Mouse (Mus musculus): ENCODE data around the gene Clybl. TPM values are rescaled to one million over a fixed set of nuclear protein-coding genes. Genes with fewer than 3 reads are reported as not detected.
A peak's percentile ranks its signal among the peaks of the same experiment; 100 is the strongest.

Gene Clybl
- polyA plus RNA-seq, 1 experiment: 2.0 TPM

- Histone ChIP-seq H3K4me3 (ENCODE audit: control insufficient read depth, low read depth, low read length) (peak overlapping the region; percentile 40), H3K27ac (ENCODE audit: control insufficient read depth, insufficient read depth, low read depth, low read length) (0 out of 2 replicates have a peak overlapping the region, but pooled peaks have one; percentile 3), H3K4me1 (ENCODE audit: control insufficient read depth, insufficient read depth, low read length) (peaks cover 23% of the 10 kb centered on the region), H3K36me3 (ENCODE audit: control insufficient read depth, insufficient read depth, low read length) (no peaks in the 10 kb centered on the region), H3K27me3 (ENCODE audit: control insufficient read depth, insufficient read depth, low read length) (no peaks in the 10 kb centered on the region; the same call in 1 of the 2 replicates)
- TF ChIP-seq CTCF (IDR thresholded peaks at IDR 0.05; ENCODE audit: control insufficient read depth, insufficient read depth, insufficient replicate concordance, low read depth, low read length) (no peak), POLR2A (IDR thresholded peaks at IDR 0.05; ENCODE audit: control insufficient read depth, low read depth, low read length) (no peak)
Measured at GRCm38 (mm10) chr14:122228816-122229551, 47.5 kb downstream of the Clybl start.

GRCm38 (mm10) chr14:122229988-122230387, 48.5 kb downstream of the Clybl start:
- Histone ChIP-seq H3K27ac (ENCODE audit: control insufficient read depth, insufficient read depth, low read depth, low read length) (no peak overlapping the region), H3K4me1 (ENCODE audit: control insufficient read depth, insufficient read depth, low read length) (peaks cover 29% of the 10 kb centered on the region), H3K4me3 (ENCODE audit: control insufficient read depth, low read depth, low read length) (peak overlapping the region; percentile 44; the same call in 1 of the 2 replicates), H3K27me3 (ENCODE audit: control insufficient read depth, insufficient read depth, low read length) (no peaks in the 10 kb centered on the region; the same call in 1 of the 2 replicates), H3K36me3 (ENCODE audit: control insufficient read depth, insufficient read depth, low read length) (no peaks in the 10 kb centered on the region)
- TF ChIP-seq CTCF (IDR thresholded peaks at IDR 0.05; ENCODE audit: control insufficient read depth, insufficient read depth, insufficient replicate concordance, low read depth, low read length): no peak
- TF ChIP-seq POLR2A (IDR thresholded peaks at IDR 0.05; ENCODE audit: control insufficient read depth, low read depth, low read length): no peak

GRCm38 (mm10) chr14:122230621-122231025, 49.1 kb downstream of the Clybl start:
- Histone ChIP-seq H3K4me3 (ENCODE audit: control insufficient read depth, low read depth, low read length) (peak overlapping the region; percentile 44), H3K27me3 (ENCODE audit: control insufficient read depth, insufficient read depth, low read length) (no peaks in the 10 kb centered on the region; the same call in 1 of the 2 replicates), H3K27ac (ENCODE audit: control insufficient read depth, insufficient read depth, low read depth, low read length) (no peak overlapping the region), H3K4me1 (ENCODE audit: control insufficient read depth, insufficient read depth, low read length) (peaks cover 29% of the 10 kb centered on the region), H3K36me3 (ENCODE audit: control insufficient read depth, insufficient read depth, low read length) (no peaks in the 10 kb centered on the region)
- no peak; the same call in 1 of the 2 replicates for TF ChIP-seq POLR2A (IDR thresholded peaks at IDR 0.05; ENCODE audit: control insufficient read depth, low read depth, low read length)

- no peak overlapping the region for H3K27ac ChIP-seq (ENCODE audit: control insufficient read depth, insufficient read depth, low read depth, low read length)
- peaks cover 29% of the 10 kb centered on the region for H3K4me1 ChIP-seq (ENCODE audit: control insufficient read depth, insufficient read depth, low read length)
- peak overlapping the region; percentile 44 for H3K4me3 ChIP-seq (ENCODE audit: control insufficient read depth, low read depth, low read length)
- no peaks in the 10 kb centered on the region; the same call in 1 of the 2 replicates for H3K27me3 ChIP-seq (ENCODE audit: control insufficient read depth, insufficient read depth, low read length)
- TF ChIP-seq CTCF (IDR thresholded peaks at IDR 0.05; ENCODE audit: control insufficient read depth, insufficient read depth, insufficient replicate concordance, low read depth, low read length) (no peak), POLR2A (IDR thresholded peaks at IDR 0.05; ENCODE audit: control insufficient read depth, low read depth, low read length) (no peak)
- H3K36me3 ChIP-seq (ENCODE audit: control insufficient read depth, insufficient read depth, low read length): no peaks in the 10 kb centered on the region
Measured at GRCm38 (mm10) chr14:122231073-122231472, 49.6 kb downstream of the Clybl start.

GRCm38 (mm10) chr14:122233212-122233714, 51.8 kb downstream of the Clybl start:
- Histone ChIP-seq H3K27me3 (ENCODE audit: control insufficient read depth, insufficient read depth, low read length) (no peaks in the 10 kb centered on the region; the same call in 1 of the 2 replicates), H3K36me3 (ENCODE audit: control insufficient read depth, insufficient read depth, low read length) (no peaks in the 10 kb centered on the region), H3K27ac (ENCODE audit: control insufficient read depth, insufficient read depth, low read depth, low read length) (peak overlapping the region; percentile 99), H3K4me1 (ENCODE audit: control insufficient read depth, insufficient read depth, low read length) (peaks cover 24% of the 10 kb centered on the region), H3K4me3 (ENCODE audit: control insufficient read depth, low read depth, low read length) (peak overlapping the region; percentile 97)
- TF ChIP-seq CTCF (IDR thresholded peaks at IDR 0.05; ENCODE audit: control insufficient read depth, insufficient read depth, insufficient replicate concordance, low read depth, low read length) (no peak), POLR2A (IDR thresholded peaks at IDR 0.05; ENCODE audit: control insufficient read depth, low read depth, low read length) (peak; percentile 76; the same call in 1 of the 2 replicates)

- H3K36me3 ChIP-seq (ENCODE audit: control insufficient read depth, insufficient read depth, low read length): no peaks in the 10 kb centered on the region
- no peaks in the 10 kb centered on the region for H3K4me1 ChIP-seq (ENCODE audit: control insufficient read depth, insufficient read depth, low read length)
- no peak overlapping the region for H3K27ac ChIP-seq (ENCODE audit: control insufficient read depth, insufficient read depth, low read depth, low read length)
- H3K4me3 ChIP-seq (ENCODE audit: control insufficient read depth, low read depth, low read length): no peak overlapping the region
- H3K27me3 ChIP-seq (ENCODE audit: control insufficient read depth, insufficient read depth, low read length): no peaks in the 10 kb centered on the region
- TF ChIP-seq CTCF (IDR thresholded peaks at IDR 0.05; ENCODE audit: control insufficient read depth, insufficient read depth, insufficient replicate concordance, low read depth, low read length): no peak
- TF ChIP-seq POLR2A (IDR thresholded peaks at IDR 0.05; ENCODE audit: control insufficient read depth, low read depth, low read length): no peak
Measured at GRCm38 (mm10) chr14:122243874-122244273, 62.4 kb downstream of the Clybl start.

GRCm38 (mm10) chr14:122246919-122247859, 65.7 kb downstream of the Clybl start:
- no peaks in the 10 kb centered on the region for H3K4me1 ChIP-seq (ENCODE audit: control insufficient read depth, insufficient read depth, low read length)
- H3K27ac ChIP-seq (ENCODE audit: control insufficient read depth, insufficient read depth, low read depth, low read length): no peak overlapping the region
- TF ChIP-seq POLR2A (IDR thresholded peaks at IDR 0.05; ENCODE audit: control insufficient read depth, low read depth, low read length) (no peak), CTCF (IDR thresholded peaks at IDR 0.05; ENCODE audit: control insufficient read depth, insufficient read depth, insufficient replicate concordance, low read depth, low read length) (no peak)
- H3K36me3 ChIP-seq (ENCODE audit: control insufficient read depth, insufficient read depth, low read length): no peaks in the 10 kb centered on the region
- no peak overlapping the region for H3K4me3 ChIP-seq (ENCODE audit: control insufficient read depth, low read depth, low read length)
- no peaks in the 10 kb centered on the region for H3K27me3 ChIP-seq (ENCODE audit: control insufficient read depth, insufficient read depth, low read length)

All from testis, adult 2 months (tissue).